Mouse (Mus musculus) mouse embryonic stem cell (cell line): Measurements from ENCODE around the gene Cyp2b10.
"Not testable (repeated sequence)": the region's sequence is repeated elsewhere in the genome, so short reads cannot be mapped to it uniquely, and the experiment has no call there.

Experiments
- in situ Hi-C, 2 experiments: fragments of 300-500 bp; cut with MboI; formaldehyde crosslinking; loops; 1 replicate in 1 of 2; 3 replicates in 1 of 2; pipeline ENCODE4 v1.14.3; 2019 to 2020; ENCODE audit warnings: low sequenced_read_pairs in 2 of 2, low pct_unique_long_range_greater_than_20kb in 1 of 2, mixed read lengths in 1 of 2; ENCODE audit not compliant: unreplicated experiment in 1 of 2

Gene Cyp2b10

GRCm38 (mm10) chr7:25904066-25904465 lies 6.6 kb downstream of the Cyp2b10 start:
- in situ Hi-C loops: loop anchor here (5.0 to 10.0 kb wide), 3 partner anchors 37 to 149 kb away; partner anchors contain the start of gene Hnrnpul1 (in 1 of the 2)

GRCm38 (mm10) chr7:25904489-25904888 lies 7.1 kb downstream of the Cyp2b10 start:
- in situ Hi-C loops: loop anchor here (5.0 to 10.0 kb wide), 3 partner anchors 37 to 150 kb away; partner anchors contain the start of gene Hnrnpul1 (in 1 of the 2)

- in situ Hi-C loops: loop anchor here in 1 of 2 experiments (10.0 kb wide), 1 partner anchor 153 kb away; the partner anchor contains the start of gene Hnrnpul1
Observed at GRCm38 (mm10) chr7:25907380-25907779, 10.0 kb downstream of the Cyp2b10 start.

- in situ Hi-C loops: no loop called here
Observed at GRCm38 (mm10) chr7:25910046-25910445, 12.6 kb downstream of the Cyp2b10 start.

GRCm38 (mm10) chr7:25916116-25916515 lies 18.7 kb downstream of the Cyp2b10 start:
- in situ Hi-C loops: no loop called here

- in situ Hi-C loops: not testable (repeated sequence)
Observed at GRCm38 (mm10) chr7:25917271-25917670, 19.9 kb downstream of the Cyp2b10 start.

GRCm38 (mm10) chr7:25919467-25919866 lies 22.0 kb downstream of the Cyp2b10 start:
- in situ Hi-C loops: no loop called here

GRCm38 (mm10) chr7:25945274-25945673 lies 47.9 kb downstream of the Cyp2b10 start:
- in situ Hi-C loops: no loop called here
